In genomic region chr11:55607808-55608523, GRCm38 (mm10) we compare ENCODE assay signal across 9 mouse cellular contexts. TPM values are rescaled to one million over a fixed set of nuclear protein-coding genes. Genes with fewer than 3 reads are reported as not detected.
DNase-seq lines count a peak whose midpoint lies in the region; ATAC-seq lines count a peak whose summit lies in the region.
"Had no signal": no experiment of that assay in that cellular context is flagged by ENCODE, and none has a peak within 500 bp of the region (broad histone marks: within the 10 kb centered on the region; RNA-seq: fewer than 3 reads in every experiment).

Gene Glra1 (minus strand): TSS chr11:55608198.

- WGBS in embryonic facial prominence, embryonic 11.5 days, result under 1% methylated on average over 36 of the region's 36 CpGs
- WGBS in heart, embryonic 10.5 days, result 3% methylated on average over 36 of the region's 36 CpGs
- WGBS in kidney, embryonic 16.5 days, result under 1% methylated on average over 35 of the region's 36 CpGs
- 1% methylated on average over 36 of the region's 36 CpGs for WGBS in lung, embryonic 15.5 days

- DNase-seq in B cell, adult 2 months, result peak; percentile 22 to 31
- peak; percentile 65 to 88 for DNase-seq in adrenal gland, adult (ENCODE audit: inconsistent age in 2 of 2, low spot score in 1 of 2)
- peak; percentile 89 for DNase-seq in embryonic facial prominence, embryonic 11.5 days (ENCODE audit: low spot score)
- peak; percentile 83 for DNase-seq in heart, embryonic 10.5 days (ENCODE audit: low spot score)
- DNase-seq in ovary, postnatal 10 days (ENCODE audit: low spot score), result peak; percentile 78
- DNase-seq in urinary bladder, postnatal 36 days (ENCODE audit: low spot score in 2 of 2), result peak; percentile 48 to 58

- no peak within 1 kb of the TSS for H3K9ac ChIP-seq in embryonic facial prominence, embryonic 11.5 days (replicated peaks; ENCODE audit: low read length)
- no peak within 1 kb of the TSS for H3K9ac ChIP-seq in kidney, embryonic 16.5 days (replicated peaks; ENCODE audit: low read length)
- H3K9ac ChIP-seq in lung, embryonic 15.5 days, result no peak within 1 kb of the TSS

- no peaks in the 10 kb centered on the region for H3K36me3 ChIP-seq in embryonic facial prominence, embryonic 11.5 days (replicated peaks; ENCODE audit: control insufficient read depth, insufficient read depth, low read depth, low read length)
- no peaks in the 10 kb centered on the region for H3K36me3 ChIP-seq in heart, embryonic 10.5 days
- H3K36me3 ChIP-seq in kidney, embryonic 16.5 days (ENCODE audit: insufficient read depth, low read length), result no peaks in the 10 kb centered on the region
- H3K36me3 ChIP-seq in lung, embryonic 15.5 days, result no peaks in the 10 kb centered on the region

- H3K27me3 ChIP-seq in embryonic facial prominence, embryonic 11.5 days (ENCODE audit: control insufficient read depth, insufficient read depth, low read length), result peaks cover 12% of the 10 kb centered on the region
- H3K27me3 ChIP-seq in heart, embryonic 10.5 days (ENCODE audit: insufficient read depth, poor library complexity, severe bottlenecking), result peaks cover 47% of the 10 kb centered on the region
- H3K27me3 ChIP-seq in kidney, embryonic 16.5 days (ENCODE audit: insufficient read depth, low read length), result peaks cover 20% of the 10 kb centered on the region
- H3K27me3 ChIP-seq in lung, embryonic 15.5 days, result peaks cover 17% of the 10 kb centered on the region

- no peak within 1 kb of the TSS for H3K4me2 ChIP-seq in embryonic facial prominence, embryonic 11.5 days (ENCODE audit: low read depth, low read length)
- no peak within 1 kb of the TSS for H3K4me2 ChIP-seq in kidney, embryonic 16.5 days (replicated peaks; ENCODE audit: low read depth, low read length)
- no peak within 1 kb of the TSS for H3K4me2 ChIP-seq in lung, embryonic 15.5 days

- H3K27ac ChIP-seq in embryonic facial prominence, embryonic 11.5 days (replicated peaks; ENCODE audit: low read depth, low read length), result no peak within 1 kb of the TSS
- no peak within 1 kb of the TSS for H3K27ac ChIP-seq in heart, embryonic 10.5 days
- no peak within 1 kb of the TSS for H3K27ac ChIP-seq in kidney, embryonic 16.5 days (ENCODE audit: low read length)
- no peak within 1 kb of the TSS for H3K27ac ChIP-seq in lung, embryonic 15.5 days

- H3K4me1 ChIP-seq in embryonic facial prominence, embryonic 11.5 days (ENCODE audit: control insufficient read depth, insufficient read depth, low read length), result no peaks in the 10 kb centered on the region
- peaks cover 8% of the 10 kb centered on the region; the same call in 1 of the 2 replicates for H3K4me1 ChIP-seq in heart, embryonic 10.5 days
- H3K4me1 ChIP-seq in kidney, embryonic 16.5 days (ENCODE audit: insufficient read depth, low read length), result no peaks in the 10 kb centered on the region
- H3K4me1 ChIP-seq in lung, embryonic 15.5 days, result no peaks in the 10 kb centered on the region

- peak within 1 kb of the TSS; percentile 22; the same call in 1 of the 2 replicates for H3K4me3 ChIP-seq in embryonic facial prominence, embryonic 11.5 days (ENCODE audit: low read depth, low read length)
- no peak within 1 kb of the TSS for H3K4me3 ChIP-seq in heart, embryonic 10.5 days
- H3K4me3 ChIP-seq in kidney, embryonic 16.5 days (ENCODE audit: low read length), result no peak within 1 kb of the TSS
- no peak within 1 kb of the TSS for H3K4me3 ChIP-seq in lung, embryonic 15.5 days

- no peaks in the 10 kb centered on the region for H3K9me3 ChIP-seq in embryonic facial prominence, embryonic 11.5 days (replicated peaks; ENCODE audit: control insufficient read depth, low read length)
- no peaks in the 10 kb centered on the region for H3K9me3 ChIP-seq in heart, embryonic 10.5 days
- H3K9me3 ChIP-seq in kidney, embryonic 16.5 days (ENCODE audit: low read length), result no peaks in the 10 kb centered on the region
- no peaks in the 10 kb centered on the region for H3K9me3 ChIP-seq in lung, embryonic 15.5 days

- 0 out of 2 replicates have a peak, but pooled peaks have one; percentile 39 for ATAC-seq in embryonic facial prominence, embryonic 11.5 days (replicated peaks; ENCODE audit: insufficient number of reproducible peaks, low FRiP score, low TSS enrichment, low read depth)
- ATAC-seq in kidney, embryonic 16.5 days (ENCODE audit: low FRiP score, low TSS enrichment), result peak; percentile 85
- peak; percentile 62; the same call in 1 of the 2 replicates for ATAC-seq in lung, embryonic 15.5 days (ENCODE audit: borderline replicate concordance, extremely low read depth, low FRiP score, low TSS enrichment)

RNA-seq across cellular contexts. Expression of gene Glra1, which starts in this region (rescaled TPM):
- 0.28 TPM in 1 of 2 replicates, not detected in the other for polyA plus RNA-seq in embryonic facial prominence, embryonic 11.5 days (2014; fragmentation: Nextera tagmentation; extraction: Ambion mirVana)
- polyA plus RNA-seq in heart, embryonic 10.5 days (2016; fragmentation: Nextera tagmentation; extraction: Ambion mirVana), result not detected in 2 replicates
- polyA plus RNA-seq in kidney, embryonic 16.5 days (2015; fragmentation: Nextera tagmentation; extraction: Ambion mirVana), result not detected in 2 replicates
- polyA plus RNA-seq in lung, embryonic 15.5 days (2015; fragmentation: Nextera tagmentation; extraction: Ambion mirVana), result 0.08 TPM in 1 of 2 replicates, not detected in the other
- polyA plus RNA-seq: small intestine, adult 2 months had no signal

Comparison
In these comparisons a context has a peak if more than half of its experiments do, and no peak if none do; other contexts are left out.
1. Peak in DNase-seq, ATAC-seq and H3K4me3 ChIP-seq in embryonic facial prominence, embryonic 11.5 days; RNA of the gene not detected or under 1 TPM.
2. Peak in DNase-seq in heart, embryonic 10.5 days; RNA of the gene not detected or under 1 TPM.
3. Peak in ATAC-seq in kidney, embryonic 16.5 days; RNA of the gene not detected or under 1 TPM.
4. Peak in ATAC-seq in lung, embryonic 15.5 days; RNA of the gene not detected or under 1 TPM.
5. DNase-seq: peak in every context shown above with its lines; median percentile 89 in embryonic facial prominence, embryonic 11.5 days; 83 in heart, embryonic 10.5 days; 78 in ovary, postnatal 10 days; 76 in adrenal gland, adult; 53 in urinary bladder, postnatal 36 days; 26 in B cell, adult 2 months.